Mouse (Mus musculus) heart, postnatal 0 days (tissue): ENCODE results near the gene Frrs1l.

ENCODE experiments used
- CTCF ChIP-seq: IDR thresholded peaks from 2 replicates; pipeline ENCODE4 v1.5.1; 2016; ENCODE audit warnings: antibody characterized with exemption, control low read depth, low read depth
- EP300 ChIP-seq: IDR thresholded peaks from 2 replicates; pipeline ENCODE4 v1.6.1; 2016; ENCODE audit warnings: antibody characterized with exemption, low read depth

GRCm38 (mm10) chr4:56909568-56909967 lies 80.6 kb downstream of the Frrs1l start:
- TF ChIP-seq CTCF (no peak), EP300 (no peak)
